Mouse (Mus musculus) bone marrow, adult 2 months (tissue): ENCODE data around the gene Parp2.
"Not testable (repeated sequence)": the region's sequence is repeated elsewhere in the genome, so short reads cannot be mapped to it uniquely, and the experiment has no call there.

ENCODE experiments used
- CTCF ChIP-seq: fragments of 200-500 bp; IDR thresholded peaks from 2 replicates; pipeline ENCODE4 v1.5.1; 2011; ENCODE audit warnings: low read length, control low read depth; ENCODE audit not compliant: control insufficient read depth, insufficient read depth
- POLR2A ChIP-seq: fragments of 200-500 bp; IDR thresholded peaks from 2 replicates; pipeline ENCODE4 v1.6.1; 2011; ENCODE audit warnings: low read depth, mild to moderate bottlenecking, control low read depth, low read length, borderline replicate concordance; ENCODE audit not compliant: control insufficient read depth

DNA sequence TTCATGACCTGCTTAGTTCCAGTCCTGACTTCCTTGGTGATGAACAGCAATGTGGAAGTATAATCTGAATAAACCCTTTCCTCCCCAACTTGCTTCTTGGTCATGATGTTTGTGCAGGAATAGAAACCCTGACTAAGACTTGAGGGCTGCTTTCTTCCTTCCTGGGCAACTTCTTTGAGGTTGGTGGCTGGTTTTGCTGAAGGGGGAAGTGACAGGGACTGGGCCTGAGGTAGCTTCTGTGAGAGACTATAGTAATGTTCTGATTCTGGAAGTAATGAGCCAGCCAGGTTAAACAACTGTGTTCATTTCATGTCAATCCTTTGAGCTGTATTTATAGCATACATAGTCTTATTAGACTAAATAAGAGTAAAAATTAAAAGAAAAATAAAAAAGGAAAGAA is 57.4 kb downstream of the Parp2 start:
- not testable (repeated sequence) for TF ChIP-seq CTCF, POLR2A
